Mouse (Mus musculus): ENCODE results near the gene Shroom2. TPM values are rescaled to one million over a fixed set of nuclear protein-coding genes. Genes with fewer than 3 reads are reported as not detected.

Shroom2 gene
- polyA plus RNA-seq, 1 experiment from 2014 or later, result 13.7 TPM

DNA sequence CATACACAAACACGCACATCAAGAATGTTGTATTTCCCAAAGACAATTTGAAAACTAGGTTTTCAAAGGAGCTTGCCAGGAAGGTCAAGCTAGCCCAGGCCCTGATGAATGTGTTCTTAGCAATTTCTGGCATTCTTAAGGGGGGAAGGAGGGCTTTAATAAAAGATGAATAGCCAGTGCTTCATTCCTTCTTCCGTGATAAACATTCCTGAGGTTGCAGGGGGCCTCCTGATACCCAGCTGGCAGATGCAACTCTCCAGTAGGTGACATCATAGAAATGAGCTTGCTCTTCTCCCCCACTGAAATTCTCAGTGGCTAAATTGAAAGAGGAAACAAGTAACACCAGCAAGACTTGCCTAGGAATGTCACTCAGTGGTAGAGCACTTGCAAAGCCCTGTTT is 5.1 kb downstream of the Shroom2 start:
- Histone ChIP-seq H3K9ac (ENCODE audit: low read length) (no peak overlapping the region), H3K27ac (ENCODE audit: low read depth, low read length) (no peak overlapping the region), H3K4me2 (ENCODE audit: low read depth) (no peak overlapping the region), H3K27me3 (ENCODE audit: control insufficient read depth, insufficient read depth, low read length) (peaks cover 3% of the 10 kb centered on the region), H3K4me3 (ENCODE audit: low read depth, low read length) (no peak overlapping the region), H3K4me1 (ENCODE audit: control insufficient read depth, insufficient read depth, low read length) (no peaks in the 10 kb centered on the region), H3K36me3 (ENCODE audit: control insufficient read depth, insufficient read depth, low read length) (no peaks in the 10 kb centered on the region), H3K9me3 (ENCODE audit: control insufficient read depth, low read length) (no peaks in the 10 kb centered on the region)
- no peak for DNase-seq (ENCODE audit: low spot score)
- no peak for ATAC-seq (ENCODE audit: insufficient read depth, low FRiP score, low TSS enrichment)
- WGBS, result 54% methylated on average over 2 of the region's 2 CpGs

DNA sequence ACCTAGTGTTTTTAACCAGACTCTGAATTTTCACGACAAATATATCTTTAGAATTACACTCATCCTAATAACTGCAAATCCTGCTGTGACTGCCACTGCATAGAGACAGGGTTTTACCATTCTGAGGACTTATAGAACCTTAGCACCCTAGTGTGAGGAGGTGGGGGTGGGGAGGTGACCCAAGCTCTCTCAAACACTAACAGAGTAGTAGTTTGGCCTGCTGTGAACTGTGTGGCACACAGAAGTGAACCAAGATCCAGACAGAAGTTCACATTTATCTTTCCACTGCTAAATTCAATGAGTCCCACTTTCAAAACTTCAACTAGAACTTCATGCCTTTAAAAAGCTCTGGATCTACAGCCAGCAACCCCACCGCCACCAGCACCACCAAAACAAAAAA is 6.4 kb downstream of the Shroom2 start:
- ATAC-seq (ENCODE audit: insufficient read depth, low FRiP score, low TSS enrichment), result no peak
- H3K4me2 ChIP-seq (ENCODE audit: low read depth), result no peak overlapping the region
- no peak overlapping the region for H3K4me3 ChIP-seq (ENCODE audit: low read depth, low read length)
- H3K27me3 ChIP-seq (ENCODE audit: control insufficient read depth, insufficient read depth, low read length), result no peaks in the 10 kb centered on the region
- no peaks in the 10 kb centered on the region for H3K36me3 ChIP-seq (ENCODE audit: control insufficient read depth, insufficient read depth, low read length)
- no peaks in the 10 kb centered on the region for H3K9me3 ChIP-seq (ENCODE audit: control insufficient read depth, low read length)
- DNase-seq (ENCODE audit: low spot score), result no peak
- no peaks in the 10 kb centered on the region for H3K4me1 ChIP-seq (ENCODE audit: control insufficient read depth, insufficient read depth, low read length)
- H3K27ac ChIP-seq (ENCODE audit: low read depth, low read length), result no peak overlapping the region
- WGBS, result 54% methylated on average over 2 of the region's 2 CpGs
- no peak overlapping the region for H3K9ac ChIP-seq (ENCODE audit: low read length)

DNA sequence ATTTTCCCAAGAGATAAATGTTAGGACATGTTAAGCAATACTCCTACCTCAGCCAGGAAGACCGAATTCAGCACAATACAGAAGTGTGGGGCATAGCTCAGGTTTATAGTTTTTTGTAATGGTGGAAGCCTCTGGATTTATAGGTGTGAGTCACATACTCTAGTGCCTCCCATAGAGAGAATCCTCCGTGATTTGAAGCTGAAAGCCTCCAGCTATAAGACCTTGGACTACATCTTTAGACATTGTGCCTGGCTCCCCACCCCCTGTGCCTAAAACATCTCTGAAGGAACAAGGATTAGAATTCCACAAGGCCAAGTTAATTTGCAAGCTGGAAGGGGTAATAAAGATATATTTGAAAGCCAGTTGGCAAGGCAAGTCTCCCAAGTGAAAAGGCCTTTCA is 6.8 kb downstream of the Shroom2 start:
- Histone ChIP-seq H3K27ac (ENCODE audit: low read depth, low read length) (no peak overlapping the region), H3K4me2 (ENCODE audit: low read depth) (no peak overlapping the region), H3K27me3 (ENCODE audit: control insufficient read depth, insufficient read depth, low read length) (no peaks in the 10 kb centered on the region), H3K9me3 (ENCODE audit: control insufficient read depth, low read length) (no peaks in the 10 kb centered on the region), H3K4me3 (ENCODE audit: low read depth, low read length) (no peak overlapping the region), H3K36me3 (ENCODE audit: control insufficient read depth, insufficient read depth, low read length) (no peaks in the 10 kb centered on the region), H3K4me1 (ENCODE audit: control insufficient read depth, insufficient read depth, low read length) (no peaks in the 10 kb centered on the region), H3K9ac (ENCODE audit: low read length) (no peak overlapping the region)
- WGBS, result 37% methylated on average over 2 of the region's 2 CpGs
- no peak for DNase-seq (ENCODE audit: low spot score)
- ATAC-seq (ENCODE audit: insufficient read depth, low FRiP score, low TSS enrichment), result no peak

DNA sequence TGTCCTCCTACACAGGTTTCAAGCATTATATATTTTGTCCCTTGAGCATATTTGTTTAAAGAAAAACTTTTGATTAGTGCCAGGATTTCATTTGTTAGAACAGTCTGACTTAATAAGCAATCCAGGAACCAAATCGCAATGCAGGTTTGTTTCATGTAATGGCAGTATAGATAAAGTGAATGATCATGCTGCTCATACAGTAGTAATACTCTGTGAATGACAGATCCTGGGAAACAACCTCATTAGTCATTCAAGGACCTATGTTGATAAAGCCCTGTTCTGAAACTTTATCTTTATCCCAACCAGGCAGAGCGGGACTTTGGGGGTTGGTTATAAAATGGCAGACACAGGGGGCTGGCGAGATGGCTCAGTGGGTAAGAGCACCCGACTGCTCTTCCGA is 13.0 kb downstream of the Shroom2 start:
- Histone ChIP-seq H3K4me2 (ENCODE audit: low read depth) (no peak overlapping the region), H3K4me1 (ENCODE audit: control insufficient read depth, insufficient read depth, low read length) (no peaks in the 10 kb centered on the region), H3K9ac (ENCODE audit: low read length) (no peak overlapping the region), H3K9me3 (ENCODE audit: control insufficient read depth, low read length) (no peaks in the 10 kb centered on the region), H3K27me3 (ENCODE audit: control insufficient read depth, insufficient read depth, low read length) (no peaks in the 10 kb centered on the region), H3K4me3 (ENCODE audit: low read depth, low read length) (no peak overlapping the region), H3K27ac (ENCODE audit: low read depth, low read length) (no peak overlapping the region), H3K36me3 (ENCODE audit: control insufficient read depth, insufficient read depth, low read length) (no peaks in the 10 kb centered on the region)
- DNase-seq (ENCODE audit: low spot score) (no peak), ATAC-seq (ENCODE audit: insufficient read depth, low FRiP score, low TSS enrichment) (no peak)
- WGBS, result 95% methylated on average over 5 of the region's 5 CpGs

DNA sequence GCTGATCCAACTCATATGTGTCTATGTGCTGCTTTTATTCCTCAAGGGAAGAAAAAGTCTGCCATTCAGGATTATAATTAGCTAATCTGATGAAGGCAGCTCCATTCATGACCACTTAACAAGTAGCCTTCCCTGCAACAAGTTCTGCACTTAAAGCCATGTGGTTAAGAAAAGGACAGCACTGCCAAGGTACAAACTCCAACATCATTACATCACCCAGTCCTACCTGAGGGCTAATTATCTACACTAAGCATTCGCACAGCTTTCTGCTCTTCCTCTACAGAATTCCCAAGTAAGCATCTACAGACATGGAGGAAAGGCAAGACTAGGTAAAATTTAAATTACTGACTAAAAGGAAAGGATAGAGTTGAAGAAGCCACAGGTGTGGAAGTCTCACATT is 13.4 kb downstream of the Shroom2 start:
- no peak overlapping the region for H3K9ac ChIP-seq (ENCODE audit: low read length)
- H3K4me3 ChIP-seq (ENCODE audit: low read depth, low read length), result no peak overlapping the region
- no peaks in the 10 kb centered on the region for H3K4me1 ChIP-seq (ENCODE audit: control insufficient read depth, insufficient read depth, low read length)
- ATAC-seq (ENCODE audit: insufficient read depth, low FRiP score, low TSS enrichment) (no peak), DNase-seq (ENCODE audit: low spot score) (no peak)
- H3K36me3 ChIP-seq (ENCODE audit: control insufficient read depth, insufficient read depth, low read length), result no peaks in the 10 kb centered on the region
- no peak overlapping the region for H3K4me2 ChIP-seq (ENCODE audit: low read depth)
- no peaks in the 10 kb centered on the region for H3K27me3 ChIP-seq (ENCODE audit: control insufficient read depth, insufficient read depth, low read length)
- no peaks in the 10 kb centered on the region for H3K9me3 ChIP-seq (ENCODE audit: control insufficient read depth, low read length)
- 91% methylated on average over 1 of the region's 1 CpGs for WGBS
- no peak overlapping the region for H3K27ac ChIP-seq (ENCODE audit: low read depth, low read length)

DNA sequence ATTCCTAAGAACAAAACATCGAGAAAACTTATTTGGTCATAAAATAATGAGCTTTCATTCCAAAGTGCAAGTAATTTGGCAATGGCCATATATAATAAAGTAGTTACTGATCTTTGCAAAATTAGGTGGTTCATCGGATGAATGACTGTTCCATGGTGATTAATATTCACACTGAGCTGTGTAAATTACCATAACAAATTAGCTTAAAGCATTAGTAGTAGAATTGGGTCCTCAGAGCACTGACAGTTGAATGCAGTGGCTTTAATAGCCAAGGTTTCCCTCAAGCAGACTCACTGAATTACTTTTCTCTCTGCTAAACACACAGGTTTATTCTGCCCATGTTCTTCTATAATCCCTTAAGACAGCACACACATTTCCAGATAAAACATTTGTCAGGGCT is 23.3 kb downstream of the Shroom2 start:
- ATAC-seq (ENCODE audit: insufficient read depth, low FRiP score, low TSS enrichment), result no peak
- 82% methylated on average over 2 of the region's 2 CpGs for WGBS
- no peaks in the 10 kb centered on the region for H3K27me3 ChIP-seq (ENCODE audit: control insufficient read depth, insufficient read depth, low read length)

DNA sequence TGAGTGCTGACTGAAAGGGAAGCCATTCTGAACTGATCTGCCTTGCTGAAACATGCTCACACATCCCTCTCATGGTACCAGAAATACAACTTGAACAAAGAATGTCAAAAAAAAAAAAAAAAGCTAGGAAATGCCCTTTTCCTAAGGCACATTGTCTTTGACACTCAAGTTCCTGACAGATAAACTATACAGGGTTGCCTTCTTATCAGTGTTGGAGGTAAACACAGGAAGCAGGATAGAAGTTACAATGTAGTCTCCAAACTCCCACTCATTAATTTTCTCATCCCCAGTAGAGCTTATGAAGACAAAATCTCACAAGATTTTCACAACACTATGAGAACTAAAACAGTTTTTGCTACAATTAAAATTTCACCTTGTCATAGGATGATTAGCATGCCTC is 25.6 kb downstream of the Shroom2 start:
- H3K27ac ChIP-seq (ENCODE audit: low read depth, low read length), result no peak overlapping the region
- no peak overlapping the region for H3K9ac ChIP-seq (ENCODE audit: low read length)
- no peak for ATAC-seq (ENCODE audit: insufficient read depth, low FRiP score, low TSS enrichment)
- peaks cover 3% of the 10 kb centered on the region; the same call in 1 of the 2 replicates for H3K27me3 ChIP-seq (ENCODE audit: control insufficient read depth, insufficient read depth, low read length)
- no peaks in the 10 kb centered on the region for H3K36me3 ChIP-seq (ENCODE audit: control insufficient read depth, insufficient read depth, low read length)
- no peak overlapping the region for H3K4me3 ChIP-seq (ENCODE audit: low read depth, low read length)
- no peak overlapping the region for H3K4me2 ChIP-seq (ENCODE audit: low read depth)
- H3K9me3 ChIP-seq (ENCODE audit: control insufficient read depth, low read length), result no peaks in the 10 kb centered on the region
- no peaks in the 10 kb centered on the region for H3K4me1 ChIP-seq (ENCODE audit: control insufficient read depth, insufficient read depth, low read length)
- DNase-seq (ENCODE audit: low spot score), result no peak

More for the DNA sequence above, 23.3 kb downstream of the Shroom2 start:
- Histone ChIP-seq H3K4me2 (ENCODE audit: low read depth) (no peak overlapping the region), H3K4me1 (ENCODE audit: control insufficient read depth, insufficient read depth, low read length) (no peaks in the 10 kb centered on the region), H3K4me3 (ENCODE audit: low read depth, low read length) (no peak overlapping the region), H3K36me3 (ENCODE audit: control insufficient read depth, insufficient read depth, low read length) (no peaks in the 10 kb centered on the region), H3K9me3 (ENCODE audit: control insufficient read depth, low read length) (no peaks in the 10 kb centered on the region), H3K27ac (ENCODE audit: low read depth, low read length) (no peak overlapping the region), H3K9ac (ENCODE audit: low read length) (no peak overlapping the region)
- no peak for DNase-seq (ENCODE audit: low spot score)

DNA sequence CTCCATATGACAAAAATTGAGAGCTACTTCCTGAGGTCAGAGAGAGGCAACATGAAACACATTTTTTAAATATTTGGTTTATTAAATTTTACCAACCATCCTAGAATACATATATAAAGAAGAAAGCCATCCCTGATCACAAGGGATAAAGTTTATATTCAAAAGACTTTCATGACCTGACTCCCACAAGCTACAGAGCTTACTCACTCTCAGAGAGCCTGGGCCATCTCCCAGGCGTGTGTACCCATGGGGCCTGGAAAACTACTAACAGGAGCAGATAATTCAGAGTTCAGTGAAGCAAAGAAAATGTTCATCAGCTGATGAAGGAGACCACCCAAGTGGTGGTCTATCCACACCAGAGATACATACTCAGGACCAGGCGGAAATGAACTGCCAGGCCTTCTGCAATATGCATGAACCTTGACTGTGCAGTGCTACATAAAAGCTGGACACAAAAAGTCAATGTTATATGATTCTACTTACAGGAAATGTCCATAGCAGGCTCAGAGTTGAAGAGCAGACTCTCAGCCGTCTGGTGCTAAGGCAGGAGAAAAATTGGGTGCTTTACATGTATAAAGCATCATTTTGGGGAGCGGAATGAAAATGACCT is 30.4 kb downstream of the Shroom2 start:
- WGBS, result 80% methylated on average over 4 of the region's 4 CpGs
- Histone ChIP-seq H3K4me2 (ENCODE audit: low read depth) (no peak overlapping the region), H3K36me3 (ENCODE audit: control insufficient read depth, insufficient read depth, low read length) (no peaks in the 10 kb centered on the region), H3K4me1 (ENCODE audit: control insufficient read depth, insufficient read depth, low read length) (no peaks in the 10 kb centered on the region), H3K27me3 (ENCODE audit: control insufficient read depth, insufficient read depth, low read length) (peaks cover 3% of the 10 kb centered on the region; the same call in 1 of the 2 replicates), H3K9me3 (ENCODE audit: control insufficient read depth, low read length) (no peaks in the 10 kb centered on the region), H3K9ac (ENCODE audit: low read length) (no peak overlapping the region), H3K4me3 (ENCODE audit: low read depth, low read length) (no peak overlapping the region), H3K27ac (ENCODE audit: low read depth, low read length) (no peak overlapping the region)
- DNase-seq (ENCODE audit: low spot score), result no peak
- no peak for ATAC-seq (ENCODE audit: insufficient read depth, low FRiP score, low TSS enrichment)

DNA sequence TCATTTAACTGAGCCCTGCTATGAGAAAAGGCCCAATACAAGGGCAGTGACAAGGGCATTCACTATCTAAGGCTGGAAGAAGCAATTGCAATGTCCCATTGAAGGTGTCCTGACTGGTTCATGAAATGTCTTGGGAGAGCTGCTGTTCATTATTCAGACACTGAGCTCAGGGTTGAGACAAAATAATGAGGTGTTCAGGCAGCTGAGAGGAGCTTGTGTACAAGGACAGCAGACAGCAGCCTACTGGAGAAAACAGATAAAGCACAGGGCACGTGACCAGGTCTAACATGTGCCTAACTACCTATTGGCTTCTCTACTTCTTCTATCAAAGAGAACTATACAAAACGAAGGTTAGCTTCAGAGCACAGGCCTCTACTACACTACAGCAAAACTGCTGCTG is 31.1 kb downstream of the Shroom2 start:
- 73% methylated on average over 2 of the region's 2 CpGs for WGBS
- H3K4me1 ChIP-seq (ENCODE audit: control insufficient read depth, insufficient read depth, low read length), result no peaks in the 10 kb centered on the region
- no peak for DNase-seq (ENCODE audit: low spot score)
- H3K4me2 ChIP-seq (ENCODE audit: low read depth), result no peak overlapping the region
- H3K9ac ChIP-seq (ENCODE audit: low read length), result no peak overlapping the region
- no peak overlapping the region for H3K4me3 ChIP-seq (ENCODE audit: low read depth, low read length)
- no peak overlapping the region for H3K27ac ChIP-seq (ENCODE audit: low read depth, low read length)
- no peaks in the 10 kb centered on the region for H3K9me3 ChIP-seq (ENCODE audit: control insufficient read depth, low read length)
- no peak for ATAC-seq (ENCODE audit: insufficient read depth, low FRiP score, low TSS enrichment)
- no peaks in the 10 kb centered on the region for H3K36me3 ChIP-seq (ENCODE audit: control insufficient read depth, insufficient read depth, low read length)
- peaks cover 3% of the 10 kb centered on the region; the same call in 1 of the 2 replicates for H3K27me3 ChIP-seq (ENCODE audit: control insufficient read depth, insufficient read depth, low read length)

All from neural tube, embryonic 11.5 days (tissue).